Mouse (Mus musculus) bone marrow, adult 2 months (tissue): ENCODE measurements around the gene Fam178b. TPM values are rescaled to one million over a fixed set of nuclear protein-coding genes. Genes with fewer than 3 reads are reported as not detected.

Experiments
- H3K27ac ChIP-seq: fragments of 200-500 bp; 2 replicates; pipeline ENCODE4 v1.5.1; 2012; ENCODE audit warnings: low read depth, mild to moderate bottlenecking, control low read depth, inconsistent platforms, low read length; ENCODE audit not compliant: control insufficient read depth, poor library complexity, insufficient read depth
- H3K4me1 ChIP-seq: fragments of 200-500 bp; 2 replicates; pipeline ENCODE4 v1.6.1; 2011; ENCODE audit warnings: low read length; ENCODE audit not compliant: control insufficient read depth, insufficient read depth
- H3K4me3 ChIP-seq: fragments of 200-500 bp; replicated peaks from 2 replicates; pipeline ENCODE3; 2011; ENCODE audit warnings: mild to moderate bottlenecking, low read depth, low read length, control low read depth; ENCODE audit not compliant: control insufficient read depth
- CTCF ChIP-seq: fragments of 200-500 bp; IDR thresholded peaks from 2 replicates; pipeline ENCODE4 v1.5.1; 2011; ENCODE audit warnings: low read length, control low read depth; ENCODE audit not compliant: control insufficient read depth, insufficient read depth
- POLR2A ChIP-seq: fragments of 200-500 bp; IDR thresholded peaks from 2 replicates; pipeline ENCODE4 v1.6.1; 2011; ENCODE audit warnings: low read depth, mild to moderate bottlenecking, control low read depth, low read length, borderline replicate concordance; ENCODE audit not compliant: control insufficient read depth
- WGBS: fragments of 180-500 bp; shearing (Covaris S2); methylation state at CpG from one replicate; pipeline ENCODE4 v1.1.7; 2018; 5-methylcytosine and 5-hydroxymethylcytosine counted together
- polyA plus RNA-seq: library from polyadenylated mRNA; stranded (reverse); fragments of >200 nt; gene quantifications from 2 replicates; pipeline ENCODE4 v1.2.4, GENCODE M21; 2011; ENCODE audit warnings: low replicate concordance; ENCODE audit not compliant: missing spikeins, insufficient read depth, insufficient read length

Gene Fam178b
- polyA plus RNA-seq, 1 experiment: not detected

DNA sequence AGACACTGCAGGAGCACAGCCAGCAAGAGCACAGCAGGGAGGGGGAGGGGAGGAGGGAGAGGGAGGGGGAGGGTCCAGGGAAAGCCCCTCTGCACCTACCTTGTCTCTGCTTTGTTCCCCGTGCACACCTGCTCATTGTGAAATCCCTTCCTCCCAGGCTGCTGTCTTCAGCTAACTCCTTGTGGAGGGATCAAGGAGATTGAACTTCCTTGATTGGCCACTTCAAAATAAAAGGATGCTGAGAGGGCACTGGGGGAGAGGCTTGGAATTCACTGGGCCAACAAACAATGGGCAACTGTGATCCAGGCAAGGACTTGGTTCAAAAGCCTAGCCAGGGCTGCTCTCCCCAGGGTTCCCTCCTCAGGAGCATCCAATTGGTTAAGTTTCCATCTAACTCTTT lies 89.9 kb downstream of the Fam178b start:
- H3K4me3 ChIP-seq: no peak overlapping the region
- TF ChIP-seq POLR2A (no peak), CTCF (no peak)
- H3K4me1 ChIP-seq: peaks cover 2% of the 10 kb centered on the region; the same call in 1 of the 2 replicates
- WGBS: 19% methylated on average over 1 of the region's 1 CpGs
- no peak overlapping the region for H3K27ac ChIP-seq

DNA sequence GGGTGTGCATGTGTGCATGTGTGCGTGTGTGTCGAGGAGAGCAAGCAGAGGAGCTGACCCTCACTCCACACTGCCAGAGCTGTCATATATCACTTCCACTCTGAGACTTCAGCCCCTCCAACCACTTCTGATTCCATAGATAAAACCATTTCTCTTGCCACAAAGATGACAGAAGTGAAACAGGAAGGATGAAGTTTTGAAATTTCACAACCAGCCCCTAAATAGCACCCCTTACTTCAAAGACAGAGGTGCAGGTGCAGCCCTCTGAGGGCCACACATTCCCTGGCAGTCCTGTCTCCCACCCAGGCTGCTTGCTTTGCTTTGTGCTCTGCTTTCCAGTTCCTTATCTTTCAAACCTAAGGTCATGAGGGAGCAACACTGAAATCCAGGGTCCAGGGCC lies 91.6 kb downstream of the Fam178b start:
- 17% methylated on average over 2 of the region's 2 CpGs for WGBS
- H3K4me3 ChIP-seq: no peak overlapping the region
- H3K27ac ChIP-seq: no peak overlapping the region
- H3K4me1 ChIP-seq: peaks cover 2% of the 10 kb centered on the region; the same call in 1 of the 2 replicates
- no peak for TF ChIP-seq CTCF
- TF ChIP-seq POLR2A: no peak

DNA sequence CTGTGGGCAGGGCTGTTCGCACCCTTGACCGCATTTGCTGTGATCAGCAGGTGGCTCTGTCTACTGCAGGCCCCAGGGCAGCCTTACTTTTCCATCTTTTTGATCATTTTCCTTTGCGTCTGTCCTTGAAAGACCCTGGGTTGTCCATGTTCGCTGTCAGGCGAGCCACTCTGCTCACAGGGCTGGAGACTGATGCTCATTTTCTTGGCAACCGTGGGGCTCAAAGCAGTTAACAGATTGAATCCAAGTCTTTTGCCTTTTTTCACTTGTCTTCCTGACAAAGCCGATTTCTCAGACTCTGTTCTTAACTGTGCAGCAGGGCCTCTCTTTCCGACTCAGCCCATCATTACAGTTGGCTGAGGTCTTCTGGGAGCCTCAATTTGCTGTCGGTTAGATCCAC lies 92.3 kb downstream of the Fam178b start:
- 77% methylated on average over 9 of the region's 9 CpGs for WGBS
- H3K4me3 ChIP-seq: no peak overlapping the region
- TF ChIP-seq POLR2A (no peak), CTCF (no peak)
- peaks cover 2% of the 10 kb centered on the region; the same call in 1 of the 2 replicates for H3K4me1 ChIP-seq
- H3K27ac ChIP-seq: no peak overlapping the region

DNA sequence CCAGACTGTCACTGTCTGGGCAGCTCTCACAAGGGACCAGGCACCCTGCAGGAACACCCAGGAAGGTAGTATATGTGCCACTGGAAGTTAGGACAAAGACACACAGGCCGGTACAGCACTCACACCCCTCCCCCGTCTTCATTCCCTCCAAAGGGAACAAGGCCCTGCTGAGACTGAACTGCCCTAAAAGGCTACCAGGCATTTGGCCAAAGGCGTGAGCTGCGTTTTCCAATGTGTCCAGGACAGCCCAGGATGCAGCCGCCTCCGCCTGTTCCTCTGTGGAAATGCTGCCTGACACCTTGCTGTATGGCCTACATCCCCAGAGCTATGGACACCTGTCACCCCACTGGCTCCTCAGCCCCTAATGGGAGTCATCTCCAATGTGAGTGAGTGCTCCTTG lies 93.5 kb downstream of the Fam178b start:
- Histone ChIP-seq H3K27ac (no peak overlapping the region), H3K4me1 (peaks cover 2% of the 10 kb centered on the region; the same call in 1 of the 2 replicates), H3K4me3 (no peak overlapping the region)
- 65% methylated on average over 6 of the region's 6 CpGs for WGBS
- TF ChIP-seq CTCF (no peak), POLR2A (no peak)

DNA sequence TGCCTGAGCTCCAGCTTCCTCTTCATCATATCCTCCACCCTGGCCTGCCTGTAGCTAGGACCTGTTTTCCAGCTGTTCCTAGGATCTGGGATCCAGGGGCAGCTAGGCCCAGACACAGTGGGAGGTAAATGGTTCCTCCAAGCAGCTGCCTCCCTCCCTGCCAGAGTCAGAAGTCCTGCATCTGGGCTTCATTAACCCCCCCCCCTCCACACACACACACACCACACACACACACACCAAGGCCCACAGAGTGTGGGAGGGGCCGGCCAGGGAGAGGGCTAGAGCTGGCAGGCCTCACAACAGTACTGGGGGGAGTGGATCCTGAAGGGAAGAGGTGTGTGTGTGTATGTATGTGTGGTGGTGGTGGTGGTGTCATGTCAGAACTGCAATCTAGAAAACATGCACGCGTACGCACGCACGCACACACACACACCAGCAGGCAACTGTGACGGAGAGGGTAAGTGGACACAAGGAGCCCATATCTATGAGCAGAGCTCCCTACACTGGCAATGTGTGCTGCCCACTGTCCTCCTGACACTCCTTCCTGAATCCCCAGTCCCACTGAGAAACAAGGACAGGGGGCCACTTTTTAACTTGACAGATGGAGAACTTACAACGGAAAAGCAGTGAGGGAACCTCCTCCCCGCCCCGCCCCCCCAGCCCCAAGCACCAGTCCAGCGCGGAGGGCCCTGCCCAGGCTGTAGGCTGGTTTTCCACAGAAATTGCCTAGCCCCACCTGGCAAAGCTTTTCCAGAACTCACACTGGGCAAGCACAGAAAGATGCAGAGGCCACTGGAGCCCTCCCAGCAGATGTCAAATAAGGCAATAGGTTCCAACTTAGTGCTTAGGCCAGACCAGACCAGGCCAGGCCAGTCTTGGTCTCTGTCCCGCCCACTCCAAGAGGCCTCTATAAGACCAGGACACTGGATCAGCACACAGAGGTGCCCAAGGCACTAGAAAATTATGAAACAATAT lies 94.2 kb downstream of the Fam178b start:
- 64% methylated on average over 13 of the region's 13 CpGs for WGBS

DNA sequence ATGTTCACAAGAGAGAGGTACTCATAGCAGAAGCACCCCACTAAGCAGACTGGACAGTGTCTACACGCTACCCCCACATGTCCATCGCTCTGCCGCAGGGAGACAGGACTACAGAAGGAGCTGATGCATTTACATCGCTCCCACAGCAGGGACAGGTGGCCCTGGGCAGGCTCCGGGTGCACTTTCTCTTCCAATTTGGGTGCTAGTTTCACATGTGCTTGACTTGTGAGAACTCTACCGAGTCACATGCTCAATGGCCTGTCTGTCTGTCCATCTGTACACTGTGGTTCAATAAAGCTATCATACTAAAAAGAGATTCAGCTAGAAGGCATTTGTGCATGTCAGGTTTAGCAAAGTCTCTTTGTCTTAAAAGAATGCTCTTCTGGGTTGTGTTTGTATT lies 95.1 kb downstream of the Fam178b start:
- no peak overlapping the region for H3K27ac ChIP-seq
- no peak for TF ChIP-seq POLR2A
- no peak for TF ChIP-seq CTCF
- peaks cover 2% of the 10 kb centered on the region; the same call in 1 of the 2 replicates for H3K4me1 ChIP-seq
- H3K4me3 ChIP-seq: no peak overlapping the region
- 88% methylated on average over 6 of the region's 6 CpGs for WGBS

More for the DNA sequence above, 94.2 kb downstream of the Fam178b start:
- no peak for TF ChIP-seq POLR2A
- TF ChIP-seq CTCF: no peak
- H3K4me1 ChIP-seq: peaks cover 2% of the 10 kb centered on the region; the same call in 1 of the 2 replicates
- no peak overlapping the region for H3K4me3 ChIP-seq
- no peak overlapping the region for H3K27ac ChIP-seq

DNA sequence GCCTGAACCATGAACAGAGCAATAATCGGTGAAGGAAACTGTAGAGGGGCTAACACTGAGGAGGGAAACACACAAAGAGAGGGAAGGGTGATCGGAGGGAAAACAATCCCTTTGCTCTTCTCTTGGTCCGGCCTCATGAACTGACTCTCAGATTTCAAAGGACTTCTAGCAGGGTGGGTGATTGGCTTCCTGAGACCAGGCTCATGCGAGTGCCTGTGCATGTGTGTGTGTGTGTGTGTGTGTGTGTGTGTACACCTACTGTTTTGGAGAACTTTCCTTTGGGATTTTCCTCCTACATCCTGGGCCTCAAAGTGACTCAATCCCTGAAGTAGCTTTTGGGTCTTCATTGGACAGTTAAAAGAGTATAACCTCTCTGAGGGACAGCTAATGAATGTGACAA lies 96.7 kb downstream of the Fam178b start:
- no peak overlapping the region for H3K4me3 ChIP-seq
- H3K4me1 ChIP-seq: peaks cover 2% of the 10 kb centered on the region; the same call in 1 of the 2 replicates
- TF ChIP-seq POLR2A (no peak), CTCF (no peak)
- WGBS: 83% methylated on average over 4 of the region's 4 CpGs
- no peak overlapping the region for H3K27ac ChIP-seq

DNA sequence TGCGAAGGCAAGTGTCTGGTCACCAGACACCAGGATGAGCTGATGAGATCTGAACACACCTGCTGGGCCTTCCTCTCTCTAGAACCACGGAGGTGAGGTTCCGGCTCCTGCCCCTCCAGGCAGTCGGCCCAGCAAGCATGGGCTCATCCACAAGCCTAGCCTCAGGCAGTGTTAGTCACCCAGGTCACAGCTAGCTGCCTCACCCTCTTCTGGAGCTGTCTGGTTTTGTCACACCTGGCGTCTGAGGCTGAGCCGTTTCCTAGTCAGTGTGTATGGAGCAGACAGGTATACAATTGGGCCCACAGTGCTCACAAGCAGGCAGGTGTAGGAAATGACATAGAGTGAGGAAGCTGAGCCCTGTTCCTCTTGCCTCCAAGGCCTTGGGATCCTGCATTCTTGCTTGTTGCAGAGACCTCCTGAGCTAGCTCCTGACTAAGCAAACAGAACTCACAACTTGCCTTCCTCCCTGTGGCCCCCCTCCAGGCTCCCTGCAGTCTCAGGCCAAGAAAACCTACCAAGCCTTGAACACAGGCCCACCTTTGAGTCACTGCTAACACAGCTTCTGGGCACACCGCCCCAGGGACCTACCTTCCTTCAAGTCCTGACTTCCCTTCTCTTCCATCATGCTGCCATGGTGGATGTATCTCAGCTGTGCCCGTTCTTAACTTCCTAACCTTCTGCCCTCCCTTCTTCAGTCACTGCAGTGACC lies 99.4 kb downstream of the Fam178b start:
- 75% methylated on average over 8 of the region's 8 CpGs for WGBS
- Histone ChIP-seq H3K4me1 (no peaks in the 10 kb centered on the region), H3K27ac (no peak overlapping the region), H3K4me3 (no peak overlapping the region)
- TF ChIP-seq CTCF (no peak), POLR2A (no peak)

DNA sequence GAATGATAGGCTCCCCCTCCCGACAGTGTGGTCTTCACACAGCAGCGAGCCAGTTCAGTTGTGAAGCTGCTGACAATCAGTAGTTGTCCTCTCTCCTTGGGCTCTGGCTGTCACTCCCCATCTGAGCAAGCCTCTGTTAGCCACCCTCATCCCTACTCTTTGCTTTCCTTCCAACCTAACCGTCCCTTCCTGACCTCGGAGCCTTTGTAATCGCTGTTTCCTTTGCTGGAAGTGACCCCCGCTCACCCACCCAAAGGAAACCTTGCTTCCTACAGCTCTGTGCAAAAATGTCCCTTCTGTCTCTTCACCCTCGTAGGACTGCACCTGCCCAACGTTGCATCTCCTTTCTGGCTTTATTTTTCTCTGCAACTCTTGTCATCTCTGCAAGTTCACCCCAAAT lies 100.8 kb downstream of the Fam178b start:
- Histone ChIP-seq H3K4me1 (no peaks in the 10 kb centered on the region), H3K27ac (no peak overlapping the region), H3K4me3 (no peak overlapping the region)
- TF ChIP-seq POLR2A: no peak
- TF ChIP-seq CTCF: no peak
- WGBS: 71% methylated on average over 8 of the region's 8 CpGs
